Mouse (Mus musculus) granulocyte monocyte progenitor cell, adult 5-6 weeks (primary cell): ENCODE measurements around the gene Prdx6b. TPM values are rescaled to one million over a fixed set of nuclear protein-coding genes. Genes with fewer than 3 reads are reported as not detected.
A peak's percentile ranks its signal among the peaks of the same experiment; 100 is the strongest.

Experiments used
- ATAC-seq: replicated peaks from 2 replicates; pipeline ENCODE4 v1.8.0; 2016; ENCODE audit warnings: mild to moderate bottlenecking, moderate TSS enrichment, inconsistent platforms; ENCODE audit not compliant: poor library complexity, severe bottlenecking
- total RNA-seq, 2 experiments: library from RNA; stranded (forward) in 1 of 2; stranded (reverse) in 1 of 2; fragments of 200-712, 200-1000 nt in 1 of 2; fragments of >200 nt in 1 of 2; fragmentation: Nextera tagmentation in 1 of 2; gene quantifications; 2 replicates each; pipeline ENCODE4 v1.2.3; 2014 to 2017

Gene Prdx6b
- not detected in 2 replicates for total RNA-seq (2014; fragmentation: Nextera tagmentation)
- total RNA-seq (2017), result not detected in 2 replicates

DNA sequence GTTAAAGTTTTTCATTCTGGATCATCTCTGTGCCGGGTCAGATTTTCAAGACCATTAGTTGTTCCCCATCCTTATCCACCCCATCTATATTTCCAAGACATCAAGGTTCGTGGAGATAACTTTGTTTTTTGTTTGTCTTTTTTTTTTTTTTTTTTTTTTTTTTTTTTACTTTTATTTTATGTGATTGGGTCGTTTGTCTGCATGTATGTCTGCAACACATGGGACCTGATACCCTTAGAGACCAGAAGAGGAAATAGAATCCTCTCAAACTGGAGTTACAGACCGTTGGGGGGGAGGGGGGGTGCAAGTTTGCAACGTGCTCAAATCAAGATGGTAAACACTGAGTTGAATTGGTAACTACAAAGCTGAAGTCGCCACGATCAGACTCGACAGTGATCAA lies at the start of gene Prdx6b:
Gene Prdx6b, plus strand, starts transcription at position 301 of the 400 bp plus-strand sequence.
- ATAC-seq, result no peak

DNA sequence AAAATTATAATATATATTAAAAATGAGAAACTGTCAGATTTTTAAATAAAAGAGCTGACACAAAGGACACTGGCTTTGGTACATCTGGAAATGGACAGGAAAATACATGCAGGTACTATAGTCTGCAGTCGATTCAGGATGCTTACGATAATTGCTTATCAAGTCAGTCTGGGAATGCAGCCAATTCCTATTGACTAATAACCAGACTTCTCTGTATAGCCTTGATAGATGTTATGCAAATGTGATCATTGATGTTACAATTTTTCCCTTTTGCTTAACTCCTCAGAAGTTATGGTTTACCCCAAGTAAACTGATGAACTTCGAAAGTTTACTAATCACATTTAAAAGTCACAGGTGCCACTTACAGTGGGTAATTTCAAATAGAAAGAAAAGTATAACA lies 44.8 kb upstream of the Prdx6b start:
- ATAC-seq, result peak; percentile 68

DNA sequence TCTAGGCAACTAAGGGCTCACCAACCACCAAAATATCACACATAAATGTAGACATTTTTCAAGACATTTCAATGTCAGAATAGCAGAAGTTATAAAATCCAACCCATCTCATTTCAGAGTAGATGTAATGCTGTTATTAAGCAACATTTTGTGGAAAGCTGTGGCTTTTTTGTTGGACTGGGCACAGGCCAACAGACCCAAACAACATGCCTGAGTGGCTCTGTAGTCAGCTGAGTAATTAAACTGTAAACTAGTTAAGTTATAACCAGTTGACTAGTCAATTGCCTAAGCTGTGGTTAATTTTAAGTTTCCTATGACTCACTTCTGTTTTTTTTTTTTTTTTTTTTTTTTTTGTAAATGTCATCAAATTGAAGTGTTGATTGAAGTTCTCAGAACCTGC lies 44.4 kb upstream of the Prdx6b start:
- ATAC-seq, result peak; percentile 98

DNA sequence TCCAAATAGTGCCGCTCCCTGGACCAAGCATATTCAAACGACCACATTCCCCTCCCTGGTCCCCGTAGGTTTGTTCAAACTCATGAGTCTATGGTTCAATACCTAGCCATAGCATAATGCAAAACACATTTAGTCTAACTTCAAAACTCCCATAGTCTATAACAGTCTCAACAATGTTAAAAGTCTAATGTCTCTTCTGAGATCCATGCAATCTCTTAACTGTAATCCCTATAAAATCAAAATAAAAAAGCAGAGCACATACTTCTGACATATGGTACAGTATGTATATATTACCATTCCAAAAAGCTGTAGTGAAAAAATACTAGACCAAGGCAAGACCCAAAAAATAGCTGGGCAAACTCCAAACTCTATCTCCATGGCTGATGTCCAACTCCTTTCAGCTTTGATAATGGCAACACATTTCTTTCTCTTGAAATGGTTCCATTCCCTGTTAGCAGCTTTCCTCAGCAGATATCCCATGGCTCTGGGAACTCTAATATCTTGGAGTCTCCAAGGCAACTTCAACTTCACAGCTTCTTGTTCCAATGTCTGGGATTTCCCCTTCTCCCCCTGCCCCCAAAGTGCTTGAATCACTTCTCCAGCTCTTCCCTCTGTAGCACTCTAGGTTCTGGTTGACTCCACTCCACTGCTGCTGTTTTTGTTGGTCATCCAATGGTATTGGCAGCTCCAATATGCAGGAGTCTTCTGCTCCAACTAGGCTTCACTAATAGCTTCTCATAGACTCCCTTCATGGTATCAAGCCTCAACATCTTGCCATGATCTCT lies 32.2 kb upstream of the Prdx6b start:
- ATAC-seq, result no peak

DNA sequence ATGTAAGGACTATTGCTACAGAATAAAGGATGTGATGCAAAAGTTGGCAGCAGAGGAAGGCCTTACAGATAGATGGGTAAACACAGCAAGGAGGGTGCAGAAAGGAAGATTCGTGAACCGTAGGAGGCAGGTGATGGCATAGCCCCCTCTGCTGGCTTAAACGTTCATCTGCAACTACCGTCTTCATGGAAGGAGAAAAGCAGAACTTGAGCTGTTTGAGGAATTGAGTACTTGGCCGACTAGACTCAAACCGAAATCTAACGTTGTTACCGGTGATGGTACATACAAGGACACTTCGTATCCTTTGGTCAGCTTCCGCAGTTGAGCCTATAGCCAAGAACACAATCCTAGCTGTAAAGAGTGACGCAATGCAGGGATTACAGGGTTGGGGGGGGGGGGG lies 25.4 kb upstream of the Prdx6b start:
- peak; percentile 98 for ATAC-seq

DNA sequence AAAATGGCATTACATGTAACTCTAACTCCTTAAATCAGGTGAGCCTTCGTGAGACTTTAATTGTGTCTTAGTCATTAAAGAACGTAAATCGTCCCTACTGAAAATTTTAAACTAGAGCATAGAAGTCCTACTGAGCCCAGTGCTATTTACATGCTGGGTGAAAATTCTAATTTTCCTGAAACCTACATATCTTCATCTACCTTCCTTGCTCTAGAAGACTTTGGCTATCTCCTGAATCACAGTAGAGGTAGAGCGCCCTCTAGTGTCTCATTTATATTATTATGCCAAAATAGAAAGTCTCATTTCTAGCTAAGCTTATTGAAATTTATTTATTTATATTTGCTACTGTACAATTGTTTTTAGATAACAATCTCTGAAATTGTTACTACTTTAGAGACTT lies 24.2 kb upstream of the Prdx6b start:
- ATAC-seq, result peak; percentile 34; the same call in 1 of the 2 replicates

DNA sequence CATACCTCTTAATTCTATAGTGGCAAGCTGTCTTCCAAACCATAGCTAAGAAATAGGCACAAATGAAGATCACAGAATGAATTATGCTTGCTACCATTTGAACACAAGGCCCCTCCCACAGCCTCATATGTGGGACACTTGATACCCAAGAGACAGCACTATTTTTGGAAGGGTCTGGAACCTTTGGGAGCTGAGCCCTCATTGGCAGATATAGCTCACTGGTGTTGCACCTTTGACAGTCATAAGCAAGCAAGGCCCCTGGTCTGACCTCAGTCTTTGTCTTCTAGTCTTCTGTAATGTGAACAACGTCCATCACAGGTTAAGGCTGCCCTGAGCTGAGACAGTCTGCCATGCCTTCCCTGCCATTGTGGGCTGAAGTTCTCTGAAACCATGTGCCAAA lies 20.8 kb upstream of the Prdx6b start:
- ATAC-seq, result no peak

DNA sequence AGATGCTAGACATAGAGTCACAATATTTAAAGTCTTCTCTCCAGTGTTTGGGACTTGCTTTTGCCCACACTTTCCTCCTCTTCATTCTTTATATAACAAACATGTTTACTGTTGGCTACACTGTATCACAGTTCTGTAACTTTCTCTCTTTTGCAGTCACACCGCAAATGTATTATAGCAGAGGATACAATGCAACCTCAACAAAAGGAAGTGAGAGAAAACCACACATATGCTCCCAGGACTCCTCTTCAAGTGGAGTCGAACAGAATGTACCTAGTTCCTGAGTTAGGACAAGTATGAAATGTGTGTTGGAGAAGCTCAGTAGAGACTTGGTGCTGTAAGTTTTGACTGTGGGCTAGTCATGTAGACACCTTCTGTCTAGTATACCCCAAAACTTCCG lies 19.2 kb upstream of the Prdx6b start:
- ATAC-seq, result peak; percentile 75

DNA sequence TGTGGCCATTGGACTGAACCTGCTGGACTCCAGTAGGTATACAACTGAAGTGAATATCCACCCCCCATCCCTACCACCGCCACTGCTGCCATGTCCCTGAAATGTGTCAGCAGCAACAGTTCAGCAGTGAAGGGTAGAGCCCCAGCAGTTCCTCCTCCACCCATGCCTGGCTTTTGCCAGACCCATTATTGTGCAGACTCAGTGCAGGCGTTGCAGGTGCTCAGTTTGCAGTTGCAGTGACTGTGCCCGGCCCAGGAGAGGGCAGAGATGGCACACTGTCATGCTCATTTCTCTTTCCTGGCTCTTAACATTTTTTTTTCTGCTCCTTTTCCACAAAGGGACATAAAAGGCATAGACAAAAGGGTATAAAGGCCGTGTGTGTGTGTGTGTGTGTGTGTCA lies 18.5 kb upstream of the Prdx6b start:
- peak; percentile 33; the same call in 1 of the 2 replicates for ATAC-seq

DNA sequence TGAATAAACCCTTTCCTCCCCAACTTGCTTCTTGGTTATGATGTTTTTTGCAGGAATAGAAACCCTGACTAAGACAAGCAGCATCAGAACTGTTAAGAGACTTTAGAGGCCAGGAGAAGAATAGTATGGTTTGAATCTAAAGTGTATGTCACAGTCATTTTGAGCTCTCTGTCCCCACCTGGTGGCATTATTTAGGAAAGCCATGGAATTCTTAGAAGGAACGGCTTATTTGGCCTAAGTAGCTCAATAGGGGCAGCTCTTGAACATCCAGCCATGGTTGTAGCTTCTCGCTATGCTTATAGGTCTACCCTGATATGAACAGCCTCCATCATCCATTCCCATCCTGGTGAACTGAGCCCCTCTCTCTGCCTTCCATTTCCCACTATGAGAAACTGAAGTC lies 17.1 kb upstream of the Prdx6b start:
- ATAC-seq, result peak; percentile 74

DNA sequence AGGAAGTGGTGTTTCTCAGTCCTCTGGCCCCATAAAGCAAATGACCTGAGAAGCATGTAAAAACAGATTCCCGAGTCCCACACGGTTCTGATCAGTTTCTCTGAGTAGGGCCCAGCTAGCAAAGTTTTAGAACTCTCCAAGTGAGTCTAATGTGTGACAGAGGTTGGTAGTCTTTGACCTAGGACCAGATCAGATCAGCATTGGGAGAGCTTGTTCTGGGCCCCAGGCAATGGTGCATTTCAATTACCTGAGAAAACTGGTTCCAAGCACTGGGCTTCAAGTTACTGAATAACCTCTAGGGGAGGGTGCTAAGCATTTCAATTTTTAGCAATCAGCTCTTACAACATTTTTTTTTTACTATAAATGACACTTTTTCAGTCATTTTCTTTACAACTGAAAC lies 10.1 kb upstream of the Prdx6b start:
- no peak for ATAC-seq

DNA sequence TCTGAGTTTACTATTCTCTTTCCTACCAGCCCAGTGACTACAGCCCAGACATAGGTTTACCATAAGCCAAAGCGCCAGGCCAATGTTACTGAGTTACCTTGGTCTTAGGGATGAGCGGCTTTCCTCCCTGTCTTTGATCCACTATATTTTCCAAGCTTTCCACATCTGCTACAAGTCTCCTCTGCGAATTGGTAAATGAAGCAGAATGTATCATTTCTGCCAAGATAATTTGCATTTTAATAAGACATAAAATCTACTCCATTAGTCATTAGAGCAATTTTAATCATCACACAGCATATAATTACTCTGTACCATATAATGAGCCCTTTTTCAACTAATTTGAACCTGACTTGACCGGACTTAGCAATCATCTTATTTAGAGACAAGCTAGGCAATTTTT lies 5.9 kb upstream of the Prdx6b start:
- no peak for ATAC-seq

DNA sequence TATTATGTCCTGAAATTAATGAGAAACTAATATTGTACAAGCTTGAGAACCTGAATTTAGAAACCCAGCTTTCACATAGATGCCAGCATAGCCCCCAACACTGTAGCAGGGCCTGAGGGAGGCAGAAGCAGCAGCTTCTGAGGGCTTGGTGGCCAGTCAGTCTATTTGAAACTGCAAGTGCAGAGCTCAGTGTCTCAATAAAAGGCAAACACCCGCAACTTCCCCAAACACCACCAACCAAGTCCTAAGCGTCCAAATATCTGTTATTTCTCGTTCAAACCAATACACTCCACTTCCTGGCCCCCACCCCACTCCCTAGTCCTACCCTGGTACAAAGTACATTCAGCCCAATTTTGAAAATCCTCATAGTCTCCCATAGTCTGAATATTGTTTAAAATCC lies 6.1 kb downstream of the Prdx6b start:
- peak; percentile 97 for ATAC-seq

DNA sequence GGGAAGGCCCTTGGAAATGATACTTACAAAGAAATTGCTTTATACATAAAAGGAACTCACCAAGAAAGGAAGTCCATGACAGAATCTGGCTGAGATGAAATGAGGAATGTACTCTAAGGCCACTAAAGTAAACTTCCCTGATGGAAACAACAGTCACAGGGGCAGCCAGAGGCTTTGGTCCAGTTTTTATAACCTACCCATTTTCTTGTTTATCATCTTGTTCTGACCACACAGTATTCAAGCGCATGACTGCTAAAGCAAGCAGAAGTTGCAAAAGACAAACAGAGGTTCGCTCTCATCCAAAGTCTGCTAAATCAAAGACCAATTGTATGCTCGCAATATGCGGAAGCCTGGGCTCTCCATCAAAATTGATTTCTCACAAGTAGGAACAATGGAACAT lies 8.5 kb downstream of the Prdx6b start:
- 0 out of 2 replicates have a peak, but pooled peaks have one; percentile 4 for ATAC-seq

DNA sequence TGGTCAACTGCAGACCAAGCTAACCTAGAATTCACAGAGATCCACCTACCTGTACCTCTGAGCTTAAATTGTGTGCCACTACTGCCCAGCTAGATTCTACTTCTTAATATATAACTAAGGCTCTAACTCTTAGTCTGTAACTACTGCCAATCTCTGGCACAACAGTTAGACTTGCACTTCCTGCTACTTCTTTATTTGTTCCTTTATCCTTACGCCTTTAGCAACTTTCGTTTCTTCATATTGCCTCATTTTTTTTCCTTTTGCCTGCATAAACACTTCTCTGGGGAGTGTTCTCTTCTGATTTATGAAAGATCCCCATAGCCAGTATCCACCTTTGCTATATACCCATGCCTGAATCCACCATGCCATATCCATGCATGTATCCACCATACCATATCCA lies 11.7 kb downstream of the Prdx6b start:
- peak; percentile 85 for ATAC-seq

DNA sequence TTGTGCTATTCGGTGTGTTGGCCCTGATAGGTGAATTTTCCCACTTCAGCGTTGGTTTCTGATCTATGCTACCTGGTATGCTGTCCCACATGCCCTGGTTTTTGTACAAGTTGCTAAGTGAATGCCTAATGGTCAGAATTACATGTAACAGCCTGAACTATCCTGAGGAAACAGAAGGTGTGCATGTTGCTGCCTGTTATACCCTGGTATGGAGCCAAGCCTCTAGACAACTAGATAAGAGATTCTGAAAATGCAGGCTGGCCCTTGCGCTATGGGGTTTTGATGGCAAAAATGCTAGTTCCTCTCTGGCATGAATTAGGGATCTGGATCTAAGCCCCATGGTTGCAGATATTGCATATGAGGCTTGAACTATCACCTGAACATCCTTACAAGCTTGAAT lies 15.4 kb downstream of the Prdx6b start:
- ATAC-seq, result no peak

DNA sequence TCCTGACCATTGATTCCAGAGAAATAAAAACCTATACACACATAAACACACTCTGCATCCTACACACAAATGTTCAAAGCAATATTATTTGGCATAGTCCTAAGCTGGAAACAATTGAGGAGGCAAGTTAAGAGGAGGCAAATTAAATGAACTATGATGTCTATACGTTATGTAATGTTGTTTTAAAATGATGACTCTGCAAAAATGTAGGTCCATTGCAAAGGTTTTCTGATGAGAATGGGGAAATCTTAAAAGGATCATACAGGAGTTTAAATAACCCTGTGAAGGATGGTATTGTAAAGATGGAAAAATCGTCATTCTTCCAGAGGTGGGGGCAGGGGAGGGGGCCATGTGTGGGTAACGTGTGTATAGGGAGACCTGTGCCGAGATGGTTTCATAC lies 17.5 kb downstream of the Prdx6b start:
- ATAC-seq, result no peak

DNA sequence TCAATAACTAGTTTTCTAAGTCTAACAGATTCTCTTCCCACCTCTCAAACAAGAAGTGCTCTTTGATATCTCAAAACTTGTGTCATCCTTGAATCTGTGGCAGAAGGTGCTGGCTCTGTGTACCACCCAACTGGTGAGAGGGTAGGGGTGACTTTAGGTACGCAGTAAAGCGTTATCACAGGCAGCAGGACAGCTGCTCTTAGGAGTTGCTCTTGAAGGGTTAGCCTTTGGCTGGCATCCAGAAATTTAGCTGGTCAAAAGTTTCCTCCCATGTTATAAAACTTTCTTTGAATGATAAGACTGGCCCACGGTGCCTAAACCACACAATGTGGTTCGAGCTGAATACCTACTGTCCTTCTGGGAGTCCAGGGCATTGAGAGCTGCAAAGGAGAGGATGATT lies 18.5 kb downstream of the Prdx6b start:
- ATAC-seq, result no peak

DNA sequence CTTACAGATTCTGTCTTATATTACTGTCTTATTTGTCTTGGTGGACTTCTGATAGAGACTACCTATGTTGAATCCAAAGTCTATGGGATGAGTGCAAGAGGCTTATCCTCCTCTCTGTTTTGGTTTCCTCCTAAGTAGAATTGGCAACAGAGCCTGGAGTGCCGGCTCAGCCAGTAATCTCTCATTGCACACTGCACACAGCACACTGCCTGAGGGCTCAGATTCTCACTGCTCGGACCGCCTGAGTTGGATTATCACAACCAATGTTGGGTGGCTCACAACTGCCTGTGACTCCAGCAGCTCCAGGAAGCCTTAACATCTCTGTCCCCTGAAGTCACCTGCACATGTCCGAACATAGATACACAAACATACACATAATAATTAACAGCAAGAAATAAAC lies 19.1 kb downstream of the Prdx6b start:
- no peak for ATAC-seq

DNA sequence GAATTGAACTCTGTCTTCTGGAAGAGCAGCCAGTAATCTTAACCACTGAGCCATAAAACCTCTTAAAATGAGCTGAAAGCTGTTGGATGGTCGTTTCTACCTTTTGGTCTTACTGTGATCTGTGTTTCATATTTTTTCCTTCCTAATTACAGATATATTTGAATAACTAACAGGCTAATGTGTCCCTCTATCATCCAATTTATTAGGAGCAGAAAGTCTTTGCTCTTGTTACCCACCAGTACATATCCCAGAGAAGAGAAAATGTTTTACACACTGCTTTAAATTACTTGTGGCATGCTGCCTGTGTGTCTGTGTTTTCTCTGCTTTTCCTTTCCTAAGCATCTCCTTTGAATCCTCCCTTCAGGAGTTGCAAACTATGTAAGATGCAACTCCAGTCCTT lies 21.9 kb downstream of the Prdx6b start:
- no peak for ATAC-seq

DNA sequence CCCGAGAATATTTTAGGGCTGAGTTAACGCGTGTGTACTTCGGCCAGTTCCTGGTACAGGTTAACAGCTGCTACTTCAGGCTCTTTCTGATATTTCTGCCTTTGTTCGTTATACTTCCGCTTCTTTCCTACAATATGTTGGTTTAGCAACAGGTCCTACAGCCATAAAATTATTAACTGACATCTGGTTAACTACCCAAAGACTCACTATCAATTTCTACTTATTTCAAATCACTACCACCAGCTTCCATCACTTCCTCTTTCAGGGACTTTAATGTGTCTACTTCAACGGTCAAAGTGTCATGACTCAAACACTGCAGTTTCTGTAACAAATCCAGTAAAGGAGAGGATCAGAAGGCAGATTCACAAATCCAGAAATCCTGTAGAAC lies 22.6 kb downstream of the Prdx6b start:
- peak; percentile 75 for ATAC-seq
